Mouse (Mus musculus): ENCODE data around the gene Lgals1. TPM values are rescaled to one million over a fixed set of nuclear protein-coding genes. Genes with fewer than 3 reads are reported as not detected.
A peak's percentile ranks its signal among the peaks of the same experiment; 100 is the strongest.

Gene Lgals1
- total and polyA plus RNA-seq, 3 experiments = 558 to 3,673 (median 2,086) TPM

DNA sequence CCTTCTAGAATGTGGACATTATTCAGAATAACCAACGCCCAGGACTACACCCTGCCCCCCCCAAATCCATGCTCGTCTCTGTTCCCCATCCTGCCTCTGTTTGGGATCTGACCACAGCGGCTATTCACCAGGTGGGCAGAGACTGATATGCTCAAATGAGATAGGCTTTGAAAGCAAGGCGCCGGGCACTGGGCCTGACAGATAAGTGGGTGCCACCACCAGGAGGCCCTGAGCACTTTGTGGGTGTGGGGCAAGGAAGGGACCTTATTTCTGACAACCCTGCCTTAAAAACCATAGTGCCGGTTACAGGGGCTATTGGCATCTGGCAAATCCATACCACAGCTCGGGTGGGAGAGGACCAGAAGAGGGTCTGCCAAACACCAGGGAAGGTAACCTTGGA is 3.8 kb upstream of the Lgals1 start:
- peak; percentile 83 for DNase-seq (ENCODE audit: low spot score)
- H3K36me3 ChIP-seq (replicated peaks) = peaks cover 42% of the 10 kb centered on the region
- peak; percentile 46 for ATAC-seq (ENCODE audit: extremely low read depth, insufficient number of reproducible peaks, low FRiP score, poor library complexity, severe bottlenecking)
- TF ChIP-seq TAL1 (conservative IDR thresholded peaks at IDR 0.05; ENCODE audit: low read depth, low read length) (peak; percentile 92), CTCF (IDR thresholded peaks at IDR 0.05; ENCODE audit: low read depth, low read length) (no peak), GATA1 (IDR thresholded peaks at IDR 0.05; ENCODE audit: borderline replicate concordance, low read length) (no peak)
- peaks cover 5% of the 10 kb centered on the region for H3K9me3 ChIP-seq (replicated peaks)
- no peaks in the 10 kb centered on the region for H3K27me3 ChIP-seq (ENCODE audit: insufficient read depth, low read length)
- H3K4me3 ChIP-seq (ENCODE audit: low read depth, low read length) = peak overlapping the region; percentile 66
- peaks cover 80% of the 10 kb centered on the region for H3K4me1 ChIP-seq (ENCODE audit: insufficient read depth, low read depth, low read length)

DNA sequence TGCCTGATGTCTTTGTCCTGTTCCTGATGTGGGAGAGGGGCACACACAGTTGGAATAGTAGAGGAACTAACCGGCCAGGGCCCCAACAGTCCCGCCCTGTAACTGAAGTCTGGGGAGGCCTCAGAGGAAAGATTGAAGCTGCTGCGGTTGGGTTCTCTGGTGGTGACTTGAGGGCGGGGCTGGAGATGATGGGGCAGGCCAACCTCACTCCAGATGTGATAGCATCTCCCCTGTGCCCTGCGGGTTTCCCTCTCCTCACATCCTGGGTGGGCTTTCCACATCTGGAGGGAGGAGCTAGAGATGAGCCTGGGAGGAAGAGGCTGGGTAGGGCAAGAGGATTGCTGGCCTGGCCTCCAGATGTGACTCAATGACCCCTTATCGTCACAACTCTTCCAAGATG is 2.9 kb upstream of the Lgals1 start:
- Histone ChIP-seq H3K36me3 (replicated peaks) (peaks cover 40% of the 10 kb centered on the region), H3K9me3 (replicated peaks) (peaks cover 5% of the 10 kb centered on the region), H3K4me1 (ENCODE audit: insufficient read depth, low read depth, low read length) (peaks cover 79% of the 10 kb centered on the region), H3K27me3 (ENCODE audit: insufficient read depth, low read length) (no peaks in the 10 kb centered on the region), H3K4me3 (ENCODE audit: low read depth, low read length) (peak overlapping the region; percentile 66)
- peak; percentile 80 for DNase-seq (ENCODE audit: low spot score)
- ATAC-seq (ENCODE audit: extremely low read depth, insufficient number of reproducible peaks, low FRiP score, poor library complexity, severe bottlenecking) = peak; percentile 62
- TF ChIP-seq TAL1 (conservative IDR thresholded peaks at IDR 0.05; ENCODE audit: low read depth, low read length) (no peak), CTCF (IDR thresholded peaks at IDR 0.05; ENCODE audit: low read depth, low read length) (no peak), GATA1 (IDR thresholded peaks at IDR 0.05; ENCODE audit: borderline replicate concordance, low read length) (no peak), GATA2 (IDR thresholded peaks at IDR 0.05; ENCODE audit: borderline replicate concordance, low read depth, low read length) (no peak), POLR2AphosphoS5 (IDR thresholded peaks at IDR 0.05; ENCODE audit: insufficient replicate concordance, low read depth, low read length) (no peak)

DNA sequence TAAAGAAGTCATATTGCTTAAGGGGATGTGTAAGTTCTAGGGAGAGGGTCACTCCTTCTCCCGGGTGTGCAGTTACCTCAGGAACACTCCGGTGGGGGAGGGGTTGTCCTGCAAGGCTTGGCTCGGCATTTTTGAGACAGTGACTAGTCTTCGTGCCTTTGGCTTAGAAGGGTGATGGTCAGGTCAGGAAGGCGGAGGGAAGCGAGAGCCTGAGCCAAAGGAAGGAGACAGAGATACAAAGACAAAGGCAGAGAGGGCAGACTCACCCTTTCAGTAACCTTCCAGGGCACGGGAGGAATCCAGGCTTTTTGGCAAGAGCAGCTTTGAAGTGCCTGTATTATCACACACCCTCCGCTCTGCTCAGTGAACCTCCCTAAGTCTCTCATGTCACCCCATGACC is 1.4 kb upstream of the Lgals1 start:
- Histone ChIP-seq H3K4me3 (ENCODE audit: low read depth, low read length) (peak overlapping the region; percentile 79; the same call in 1 of the 2 replicates), H3K36me3 (replicated peaks) (peaks cover 38% of the 10 kb centered on the region), H3K27me3 (ENCODE audit: insufficient read depth, low read length) (no peaks in the 10 kb centered on the region), H3K4me1 (ENCODE audit: insufficient read depth, low read depth, low read length) (peaks cover 80% of the 10 kb centered on the region), H3K9me3 (replicated peaks) (peaks cover 5% of the 10 kb centered on the region)
- TF ChIP-seq GATA1 (IDR thresholded peaks at IDR 0.05; ENCODE audit: borderline replicate concordance, low read length) = no peak
- no peak for TF ChIP-seq GATA2 (IDR thresholded peaks at IDR 0.05; ENCODE audit: borderline replicate concordance, low read depth, low read length)
- TF ChIP-seq TAL1 (conservative IDR thresholded peaks at IDR 0.05; ENCODE audit: low read depth, low read length) = no peak
- TF ChIP-seq POLR2AphosphoS5 (IDR thresholded peaks at IDR 0.05; ENCODE audit: insufficient replicate concordance, low read depth, low read length) = no peak
- DNase-seq (ENCODE audit: low spot score) (no peak), ATAC-seq (ENCODE audit: extremely low read depth, insufficient number of reproducible peaks, low FRiP score, poor library complexity, severe bottlenecking) (no peak)

DNA sequence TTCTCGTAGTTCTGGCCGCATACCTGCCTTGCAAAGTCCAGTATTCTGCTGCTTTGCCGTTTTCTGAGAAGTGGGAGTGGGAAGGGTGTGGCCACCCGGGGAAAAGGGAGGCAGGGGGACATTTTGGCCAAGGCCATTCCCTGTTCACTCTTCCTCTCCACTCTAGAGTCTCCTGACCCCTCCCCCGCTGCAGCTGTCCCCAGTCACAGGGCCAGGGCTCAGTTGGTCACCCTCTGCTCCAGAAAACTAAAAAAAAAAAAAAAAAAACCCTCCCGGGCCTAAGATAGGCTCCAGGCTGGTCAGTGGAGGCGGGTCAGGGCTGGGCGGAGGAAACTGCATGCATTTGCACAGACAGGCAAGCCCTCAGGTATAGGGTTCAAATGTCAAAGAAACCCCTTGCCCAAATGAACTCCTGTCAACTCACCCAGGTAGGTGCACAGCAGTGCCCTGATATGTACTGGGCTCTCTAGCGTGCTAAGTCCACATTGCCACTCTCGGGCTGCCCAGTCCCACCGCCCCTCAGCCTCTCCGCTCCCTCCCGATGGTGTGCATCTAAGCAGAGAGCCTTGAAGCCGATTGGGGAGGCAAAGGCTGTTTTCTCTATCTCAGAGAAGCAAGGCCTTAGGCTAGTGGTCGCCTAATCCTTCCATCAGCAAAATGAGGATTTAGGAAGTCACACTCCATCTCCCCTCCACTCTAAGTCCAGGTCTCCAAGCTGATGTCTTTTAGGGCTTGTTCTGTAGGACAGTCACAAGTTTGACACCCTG is 679 bp downstream of the Lgals1 start:
- H3K27me3 ChIP-seq (ENCODE audit: insufficient read depth, low read length) = no peaks in the 10 kb centered on the region
- DNase-seq (ENCODE audit: low spot score) = no peak
- peaks cover 87% of the 10 kb centered on the region for H3K4me1 ChIP-seq (ENCODE audit: insufficient read depth, low read depth, low read length)
- H3K9me3 ChIP-seq (replicated peaks) = no peaks in the 10 kb centered on the region
- TF ChIP-seq GATA2 (IDR thresholded peaks at IDR 0.05; ENCODE audit: borderline replicate concordance, low read depth, low read length) = no peak
- no peak for TF ChIP-seq TAL1 (conservative IDR thresholded peaks at IDR 0.05; ENCODE audit: low read depth, low read length)
- no peak for TF ChIP-seq CTCF (IDR thresholded peaks at IDR 0.05; ENCODE audit: low read depth, low read length)
- TF ChIP-seq POLR2AphosphoS5 (IDR thresholded peaks at IDR 0.05; ENCODE audit: insufficient replicate concordance, low read depth, low read length) = no peak; the same call in 1 of the 2 replicates
- TF ChIP-seq GATA1 (IDR thresholded peaks at IDR 0.05; ENCODE audit: borderline replicate concordance, low read length) = no peak
- ATAC-seq (ENCODE audit: extremely low read depth, insufficient number of reproducible peaks, low FRiP score, poor library complexity, severe bottlenecking) = no peak
- H3K36me3 ChIP-seq (replicated peaks) = peaks cover 38% of the 10 kb centered on the region
- peak overlapping the region; percentile 79 for H3K4me3 ChIP-seq (ENCODE audit: low read depth, low read length)

DNA sequence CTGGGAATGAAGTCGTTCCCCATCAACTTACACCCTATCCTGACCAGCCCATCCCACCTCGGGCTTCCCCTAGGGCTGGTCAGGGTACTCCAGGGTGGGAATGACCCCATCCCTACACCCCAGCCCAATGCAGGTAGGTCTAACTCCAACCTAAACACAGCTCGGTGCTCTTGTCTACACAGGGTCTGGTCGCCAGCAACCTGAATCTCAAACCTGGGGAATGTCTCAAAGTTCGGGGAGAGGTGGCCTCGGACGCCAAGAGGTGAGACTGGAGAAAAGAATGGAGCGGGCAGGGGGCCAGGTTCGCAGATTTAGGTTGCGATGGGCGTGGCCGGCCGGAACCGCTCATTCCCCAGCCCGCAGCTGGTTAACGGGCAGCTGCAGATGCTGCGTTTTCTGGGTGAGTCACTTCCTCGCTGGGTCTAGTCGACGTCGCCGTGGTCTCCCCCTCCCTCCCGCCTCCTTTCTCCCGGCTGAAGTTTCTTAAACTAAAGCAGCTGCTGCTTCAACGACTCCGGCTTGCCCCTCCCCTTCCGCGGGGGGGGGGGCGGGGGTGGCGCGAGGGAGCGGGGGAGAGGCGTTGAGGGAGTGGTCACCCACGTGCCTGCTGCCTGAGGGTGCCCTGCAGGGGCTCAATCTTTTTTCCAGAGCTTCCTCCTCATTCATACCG is 1.4 kb downstream of the Lgals1 start:
- peak; percentile 87 for DNase-seq (ENCODE audit: low spot score)
- H3K4me1 ChIP-seq (ENCODE audit: insufficient read depth, low read depth, low read length) = peaks cover 84% of the 10 kb centered on the region
- H3K27me3 ChIP-seq (ENCODE audit: insufficient read depth, low read length) = no peaks in the 10 kb centered on the region
- no peaks in the 10 kb centered on the region for H3K9me3 ChIP-seq (replicated peaks)
- TF ChIP-seq TAL1 (conservative IDR thresholded peaks at IDR 0.05; ENCODE audit: low read depth, low read length) = no peak
- TF ChIP-seq POLR2AphosphoS5 (IDR thresholded peaks at IDR 0.05; ENCODE audit: insufficient replicate concordance, low read depth, low read length) = peak; percentile 61; the same call in 1 of the 2 replicates
- peak overlapping the region; percentile 79 for H3K4me3 ChIP-seq (ENCODE audit: low read depth, low read length)
- peak; percentile 15; the same call in 1 of the 2 replicates for ATAC-seq (ENCODE audit: extremely low read depth, insufficient number of reproducible peaks, low FRiP score, poor library complexity, severe bottlenecking)
- peaks cover 37% of the 10 kb centered on the region for H3K36me3 ChIP-seq (replicated peaks)

DNA sequence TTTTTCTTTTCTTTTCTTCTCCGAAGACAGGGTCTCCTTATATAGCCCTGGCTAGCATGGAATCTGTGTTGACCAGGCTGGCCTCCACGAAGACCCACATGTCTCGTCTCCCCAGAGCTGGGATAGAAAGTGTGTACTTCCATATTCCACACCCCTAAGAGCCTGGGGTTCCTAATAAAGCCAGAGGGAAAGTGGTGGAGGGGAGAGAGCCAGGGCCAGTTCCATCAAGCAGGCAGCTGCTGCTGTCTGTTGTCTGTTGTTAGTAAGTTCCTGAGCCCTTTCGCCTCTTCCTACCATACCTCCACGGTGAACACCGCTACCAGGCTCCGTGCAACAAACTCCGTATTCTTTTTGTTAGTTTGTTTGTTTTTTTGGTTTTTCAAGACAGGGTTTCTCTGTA is 2.0 kb downstream of the Lgals1 start:
- no peak for DNase-seq (ENCODE audit: low spot score)
- Histone ChIP-seq H3K36me3 (replicated peaks) (peaks cover 37% of the 10 kb centered on the region), H3K4me3 (ENCODE audit: low read depth, low read length) (peak overlapping the region; percentile 79; the same call in 1 of the 2 replicates), H3K9me3 (replicated peaks) (no peaks in the 10 kb centered on the region), H3K4me1 (ENCODE audit: insufficient read depth, low read depth, low read length) (peaks cover 82% of the 10 kb centered on the region), H3K27me3 (ENCODE audit: insufficient read depth, low read length) (no peaks in the 10 kb centered on the region)
- no peak for ATAC-seq (ENCODE audit: extremely low read depth, insufficient number of reproducible peaks, low FRiP score, poor library complexity, severe bottlenecking)
- TF ChIP-seq POLR2AphosphoS5 (IDR thresholded peaks at IDR 0.05; ENCODE audit: insufficient replicate concordance, low read depth, low read length) = no peak
- no peak for TF ChIP-seq TAL1 (conservative IDR thresholded peaks at IDR 0.05; ENCODE audit: low read depth, low read length)
- no peak for TF ChIP-seq GATA2 (IDR thresholded peaks at IDR 0.05; ENCODE audit: borderline replicate concordance, low read depth, low read length)
- TF ChIP-seq CTCF (IDR thresholded peaks at IDR 0.05; ENCODE audit: low read depth, low read length) = no peak
- no peak for TF ChIP-seq GATA1 (IDR thresholded peaks at IDR 0.05; ENCODE audit: borderline replicate concordance, low read length)
